Mouse (Mus musculus) neural tube, embryonic 13.5 days (tissue): Measurements from ENCODE around the gene Olfr484. TPM values are rescaled to one million over a fixed set of nuclear protein-coding genes. Genes with fewer than 3 reads are reported as not detected.
"Not testable (repeated sequence)": the region's sequence is repeated elsewhere in the genome, so short reads cannot be mapped to it uniquely, and the experiment has no call there.

Experiments used
- ATAC-seq: fragments of 200-750 bp; cut with Nextera tagmentation; 2 replicates; pipeline ENCODE4 v1.8.0; 2017; ENCODE audit warnings: low read depth, mild to moderate bottlenecking, moderate TSS enrichment, moderate library complexity
- H3K27ac ChIP-seq: fragments of 300-500 bp; sonication (generic); replicated peaks from 2 replicates; pipeline ENCODE4 v1.5.1; 2015; ENCODE audit warnings: moderate library complexity, mild to moderate bottlenecking, inconsistent platforms
- H3K27me3 ChIP-seq: fragments of 300-500 bp; sonication (generic); 2 replicates; pipeline ENCODE4 v1.6.1; 2015; ENCODE audit warnings: mild to moderate bottlenecking, inconsistent platforms
- H3K36me3 ChIP-seq: fragments of 300-500 bp; sonication (generic); 2 replicates; pipeline ENCODE4 v1.6.1; 2015; ENCODE audit warnings: mild to moderate bottlenecking, inconsistent platforms
- H3K4me1 ChIP-seq: fragments of 300-500 bp; sonication (generic); replicated peaks from 2 replicates; pipeline ENCODE4 v1.6.1; 2015; ENCODE audit warnings: inconsistent platforms
- H3K4me2 ChIP-seq: fragments of 300-500 bp; sonication (generic); 2 replicates; pipeline ENCODE4 v1.6.1; 2015; ENCODE audit warnings: inconsistent platforms, mild to moderate bottlenecking, moderate library complexity
- H3K4me3 ChIP-seq: fragments of 300-500 bp; sonication (generic); 2 replicates; pipeline ENCODE4 v1.5.1; 2015; ENCODE audit warnings: mild to moderate bottlenecking, inconsistent platforms
- H3K9ac ChIP-seq: fragments of 300-500 bp; sonication (generic); 2 replicates; pipeline ENCODE4 v1.6.1; 2015; ENCODE audit warnings: moderate library complexity, mild to moderate bottlenecking, inconsistent platforms
- H3K9me3 ChIP-seq: fragments of 300-500 bp; sonication (generic); 2 replicates; pipeline ENCODE4 v1.6.1; 2016; ENCODE audit warnings: inconsistent platforms
- WGBS: fragments of 180-500 bp; shearing (Covaris S2); methylation state at CpG from one replicate; pipeline ENCODE4 v1.1.7; 2015; 5-methylcytosine and 5-hydroxymethylcytosine counted together
- polyA plus RNA-seq: library from polyadenylated mRNA; unstranded; fragments of >200 nt; fragmentation: Nextera tagmentation; extraction: Ambion mirVana; gene quantifications from 2 replicates; pipeline ENCODE4 v1.2.1, GENCODE M21; 2015

Gene Olfr484
- polyA plus RNA-seq = not detected in 2 replicates

GRCm38 (mm10) chr7:108127349-108127748 is at the start of gene Olfr484:
Gene Olfr484, minus strand, starts transcription at chr7:108127449.
- Histone ChIP-seq H3K27ac (no peak within 1 kb of the TSS), H3K36me3 (no peaks in the 10 kb centered on the region), H3K4me1 (no peaks in the 10 kb centered on the region), H3K4me3 (no peak within 1 kb of the TSS), H3K4me2 (no peak within 1 kb of the TSS), H3K9ac (no peak within 1 kb of the TSS), H3K9me3 (no peaks in the 10 kb centered on the region), H3K27me3 (no peaks in the 10 kb centered on the region)
- no peak for ATAC-seq

DNA sequence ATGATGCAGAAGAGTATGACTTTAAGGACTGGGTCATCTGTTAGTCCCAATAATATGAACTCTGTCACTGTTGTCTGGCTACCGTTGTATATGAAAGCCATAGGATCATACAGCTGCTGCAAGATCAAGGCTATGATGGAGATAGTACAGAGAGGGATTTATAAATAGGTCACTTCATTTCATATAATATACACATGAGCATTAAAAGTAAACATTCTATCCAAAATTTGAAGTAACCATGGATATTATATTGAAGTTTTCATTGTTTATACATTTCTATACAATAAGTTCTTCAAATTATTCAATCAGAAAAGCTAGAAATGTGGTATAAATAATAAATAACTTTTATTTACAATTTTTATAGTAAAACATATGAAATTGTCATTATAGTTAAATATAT is 45.4 kb upstream of the Olfr484 start, which contains the start of gene Olfr486:
Olfr486 (minus strand) TSS at position 101 of the 400 bp plus-strand sequence.
- not testable (repeated sequence) for H3K9me3 ChIP-seq, H3K4me3 ChIP-seq, H3K9ac ChIP-seq, H3K4me2 ChIP-seq, H3K4me1 ChIP-seq, ATAC-seq, H3K27ac ChIP-seq, H3K27me3 ChIP-seq, H3K36me3 ChIP-seq
- 100% methylated on average over 1 of the region's 1 CpGs for WGBS

DNA sequence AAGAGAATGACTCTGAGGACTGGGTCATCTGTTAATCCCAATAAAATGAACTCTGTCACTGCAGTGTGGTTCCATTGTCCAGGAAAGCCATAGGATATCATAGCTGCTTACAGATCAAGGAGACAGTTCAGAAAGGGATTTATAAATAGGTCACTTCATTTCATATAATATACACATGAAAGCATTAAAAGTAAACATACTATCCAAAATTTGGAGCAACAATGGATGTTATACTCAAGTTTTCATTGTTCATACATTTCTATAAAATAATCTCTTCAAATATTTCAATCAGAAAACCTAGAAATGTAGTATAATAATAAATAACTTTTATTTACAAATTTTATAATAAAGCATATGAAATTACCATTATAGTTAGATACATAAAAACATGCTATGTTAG is 32.5 kb upstream of the Olfr484 start, which contains the start of gene Olfr485:
Olfr485 (minus strand) TSS at position 101 of the 400 bp plus-strand sequence.
- no peaks in the 10 kb centered on the region for H3K9me3 ChIP-seq
- H3K4me2 ChIP-seq = no peak within 1 kb of the TSS
- no peaks in the 10 kb centered on the region for H3K4me1 ChIP-seq
- no peak within 1 kb of the TSS for H3K4me3 ChIP-seq
- H3K27me3 ChIP-seq = no peaks in the 10 kb centered on the region
- no peak for ATAC-seq
- no peak within 1 kb of the TSS for H3K9ac ChIP-seq
- H3K36me3 ChIP-seq = no peaks in the 10 kb centered on the region
- no peak within 1 kb of the TSS for H3K27ac ChIP-seq

DNA sequence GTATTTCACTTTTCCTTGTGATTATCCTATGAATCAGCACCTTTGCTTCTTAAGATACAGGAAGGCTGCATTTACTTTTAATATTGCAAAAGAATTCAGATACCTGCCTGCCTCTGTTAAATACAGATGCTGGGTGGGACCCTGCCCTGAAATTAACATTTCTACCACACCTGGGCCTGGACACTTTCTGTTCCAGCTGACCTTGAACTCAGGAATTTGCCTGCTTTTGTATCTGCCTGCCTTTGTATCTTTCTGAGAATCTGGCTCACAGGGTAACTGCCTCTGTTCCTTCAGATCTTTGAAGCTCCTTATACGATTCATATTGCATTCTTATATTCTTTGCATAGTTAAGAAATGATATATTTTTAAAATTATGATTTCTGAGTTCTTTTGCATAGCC is 5.8 kb downstream of the Olfr484 start:
- no peaks in the 10 kb centered on the region for H3K36me3 ChIP-seq
- no peak overlapping the region for H3K27ac ChIP-seq
- no peaks in the 10 kb centered on the region for H3K27me3 ChIP-seq
- no peaks in the 10 kb centered on the region for H3K9me3 ChIP-seq
- H3K9ac ChIP-seq = no peak overlapping the region
- no peak overlapping the region for H3K4me3 ChIP-seq
- no peak overlapping the region for H3K4me2 ChIP-seq
- ATAC-seq = no peak
- H3K4me1 ChIP-seq = no peaks in the 10 kb centered on the region
- 72% methylated on average over 1 of the region's 1 CpGs for WGBS

- Histone ChIP-seq H3K4me1 (no peaks in the 10 kb centered on the region), H3K27ac (no peak overlapping the region), H3K9me3 (no peaks in the 10 kb centered on the region), H3K4me3 (no peak overlapping the region), H3K4me2 (no peak overlapping the region), H3K9ac (no peak overlapping the region), H3K36me3 (no peaks in the 10 kb centered on the region), H3K27me3 (no peaks in the 10 kb centered on the region)
- 0% methylated on average over 1 of the region's 1 CpGs for WGBS
- ATAC-seq = no peak
These were observed 6.6 kb downstream of the Olfr484 start for GRCm38 (mm10) chr7:108120681-108121080.

DNA sequence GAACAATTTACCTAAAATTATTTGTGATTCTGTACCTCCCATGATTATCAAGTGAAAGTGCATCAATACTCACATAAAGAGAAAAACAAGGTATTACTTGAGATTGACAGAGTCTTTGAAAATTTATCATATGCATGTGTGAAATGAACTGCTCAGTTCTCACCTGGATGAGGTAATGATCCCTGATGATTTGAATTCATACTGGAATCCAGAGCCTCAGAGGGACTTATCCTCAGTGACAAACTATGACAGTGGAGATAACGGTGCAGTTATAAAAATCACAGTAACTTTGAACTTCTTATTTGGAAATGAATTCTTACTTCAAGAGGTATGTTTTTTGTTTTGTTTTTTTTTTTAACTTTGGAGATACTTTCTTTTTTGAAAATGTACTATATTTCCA is 26.7 kb downstream of the Olfr484 start, which contains the start of gene Olfr483:
Olfr483 (plus strand) TSS at position 301 of the 400 bp plus-strand sequence.
- Histone ChIP-seq H3K27ac (no peak within 1 kb of the TSS), H3K9ac (no peak within 1 kb of the TSS), H3K9me3 (no peaks in the 10 kb centered on the region), H3K36me3 (no peaks in the 10 kb centered on the region), H3K27me3 (no peaks in the 10 kb centered on the region), H3K4me3 (no peak within 1 kb of the TSS), H3K4me2 (no peak within 1 kb of the TSS), H3K4me1 (no peaks in the 10 kb centered on the region)
- 91% methylated on average over 1 of the region's 1 CpGs for WGBS
- no peak for ATAC-seq

DNA sequence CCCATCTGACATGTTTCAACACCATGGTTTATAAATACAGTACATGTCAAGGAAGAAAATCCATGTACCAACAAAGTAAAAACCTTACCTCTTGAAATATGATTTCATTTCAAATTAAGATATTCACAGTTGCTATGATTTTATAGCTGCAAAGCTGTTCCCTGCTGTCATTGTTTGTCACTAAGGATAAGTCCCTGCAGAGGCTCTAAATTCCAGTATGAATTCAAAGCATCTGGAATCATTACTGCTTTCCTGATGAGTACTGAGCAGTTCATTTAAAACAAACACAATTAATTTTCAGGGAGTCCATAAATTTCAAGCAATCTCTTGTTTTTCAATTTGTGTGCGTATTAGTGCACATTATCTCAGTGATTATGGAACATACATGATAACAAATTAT is 29.8 kb downstream of the Olfr484 start, which contains the start of gene Olfr482:
Olfr482 (minus strand) TSS at position 101 of the 400 bp plus-strand sequence.
- no peak for ATAC-seq
- no peaks in the 10 kb centered on the region for H3K4me1 ChIP-seq
- H3K27me3 ChIP-seq = no peaks in the 10 kb centered on the region
- H3K9ac ChIP-seq = no peak within 1 kb of the TSS
- no peak within 1 kb of the TSS for H3K4me2 ChIP-seq
- no peak within 1 kb of the TSS for H3K27ac ChIP-seq
- H3K9me3 ChIP-seq = no peaks in the 10 kb centered on the region
- WGBS = 72% methylated on average over 1 of the region's 1 CpGs
- H3K36me3 ChIP-seq = no peaks in the 10 kb centered on the region
- no peak within 1 kb of the TSS for H3K4me3 ChIP-seq

DNA sequence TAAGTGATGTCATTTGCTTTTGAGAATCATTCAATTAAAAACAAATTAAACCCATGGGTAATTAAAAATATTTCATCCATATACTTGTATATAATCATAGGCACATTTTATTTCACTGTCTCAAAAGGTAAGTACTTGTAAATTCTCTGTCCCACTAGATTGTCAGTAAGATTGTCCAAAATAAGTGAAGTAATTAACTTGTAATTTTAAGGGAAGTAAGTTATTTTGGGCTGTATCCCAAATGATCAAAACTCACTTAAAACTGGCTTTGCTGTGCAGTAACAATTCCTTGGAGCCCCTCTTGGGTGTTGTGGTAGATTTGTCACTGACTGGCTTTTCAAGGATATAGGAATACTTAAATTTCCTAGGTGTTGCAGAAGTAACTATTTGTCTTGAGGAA is 47.7 kb downstream of the Olfr484 start, which contains the start of gene Olfr481:
Olfr481 (plus strand) TSS at position 301 of the 400 bp plus-strand sequence.
- H3K4me2 ChIP-seq = no peak within 1 kb of the TSS
- no peaks in the 10 kb centered on the region for H3K9me3 ChIP-seq
- H3K4me3 ChIP-seq = no peak within 1 kb of the TSS
- H3K36me3 ChIP-seq = no peaks in the 10 kb centered on the region
- H3K4me1 ChIP-seq = no peaks in the 10 kb centered on the region
- H3K27ac ChIP-seq = no peak within 1 kb of the TSS
- no peak within 1 kb of the TSS for H3K9ac ChIP-seq
- ATAC-seq = no peak
- no peaks in the 10 kb centered on the region for H3K27me3 ChIP-seq

Other genes with a start within 250 kb of the Olfr484 start
- gene Olfr472, start 229.5 kb downstream of the Olfr484 start, polyA plus RNA-seq = not detected in 2 replicates
- not detected in 2 replicates for gene Olfr473, start 197.0 kb downstream of the Olfr484 start, polyA plus RNA-seq
- not detected in 2 replicates for gene Olfr474, start 172.8 kb downstream of the Olfr484 start, polyA plus RNA-seq
- not detected in 2 replicates for gene Olfr476, start 162.6 kb downstream of the Olfr484 start, polyA plus RNA-seq
- not detected in 2 replicates for gene Olfr477, start 140.8 kb downstream of the Olfr484 start, polyA plus RNA-seq
- gene Olfr478, start 93.5 kb downstream of the Olfr484 start, polyA plus RNA-seq = not detected in 2 replicates
- not detected in 2 replicates for gene Olfr479, start 76.8 kb downstream of the Olfr484 start, polyA plus RNA-seq
- gene Olfr480, start 60.1 kb downstream of the Olfr484 start, polyA plus RNA-seq = not detected in 2 replicates
- gene Olfr481, start 47.6 kb downstream of the Olfr484 start, polyA plus RNA-seq = not detected in 2 replicates
- gene Olfr482, start 29.9 kb downstream of the Olfr484 start, polyA plus RNA-seq = not detected in 2 replicates
- gene Olfr483, start 26.6 kb downstream of the Olfr484 start, polyA plus RNA-seq = not detected in 2 replicates
- gene Olfr485, start 32.4 kb upstream of the Olfr484 start, polyA plus RNA-seq = not detected in 2 replicates
- gene Olfr486, start 45.3 kb upstream of the Olfr484 start, polyA plus RNA-seq = not detected in 2 replicates
- not detected in 2 replicates for gene Olfr487, start 87.2 kb upstream of the Olfr484 start, polyA plus RNA-seq
- gene Olfr488, start 130.9 kb upstream of the Olfr484 start, polyA plus RNA-seq = not detected in 2 replicates
- gene Olfr490, start 161.5 kb upstream of the Olfr484 start, polyA plus RNA-seq = not detected in 2 replicates
- gene Olfr491, start 186.0 kb upstream of the Olfr484 start, polyA plus RNA-seq = not detected in 2 replicates
- not detected in 2 replicates for gene Olfr492, start 196.2 kb upstream of the Olfr484 start, polyA plus RNA-seq
- gene Olfr493, start 219.5 kb upstream of the Olfr484 start, polyA plus RNA-seq = not detected in 2 replicates
- not detected in 2 replicates for gene Olfr494, start 237.9 kb upstream of the Olfr484 start, polyA plus RNA-seq